Mouse (Mus musculus) cerebellum, adult 2 months (tissue): ENCODE results near the gene Ufc1.

ENCODE experiments used
- CTCF ChIP-seq: fragments of 200-500 bp; IDR thresholded peaks from 2 replicates; pipeline ENCODE4 v1.5.1; 2011; ENCODE audit warnings: low read depth, mild to moderate bottlenecking, control low read depth, low read length, moderate library complexity, borderline replicate concordance; ENCODE audit not compliant: insufficient read depth
- POLR2A ChIP-seq: fragments of 200-500 bp; IDR thresholded peaks from 2 replicates; pipeline ENCODE4 v1.6.1; 2011; ENCODE audit warnings: low read length, control low read depth, borderline replicate concordance; ENCODE audit not compliant: insufficient read depth

DNA sequence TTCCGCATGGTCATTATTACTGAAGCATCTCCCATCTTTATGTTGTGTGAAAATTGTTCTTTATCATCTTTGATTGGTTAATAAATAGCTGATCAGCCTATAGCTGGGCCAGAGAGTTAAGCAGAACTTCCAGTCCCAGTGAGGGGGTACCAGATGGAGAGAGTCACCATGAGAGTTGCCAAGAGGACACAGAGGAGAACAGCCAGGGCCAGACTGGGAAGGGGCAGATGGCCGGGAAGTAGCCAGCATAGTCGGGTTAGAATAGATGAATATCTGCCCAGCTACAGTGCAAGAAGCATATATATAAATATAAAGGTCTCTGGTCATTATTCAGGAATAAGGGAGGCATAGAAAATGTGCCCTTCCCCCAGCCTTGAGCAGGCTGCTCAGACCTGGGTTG, 3.4 kb upstream of the Ufc1 start:
- TF ChIP-seq CTCF, result no peak
- no peak for TF ChIP-seq POLR2A
